Mouse (Mus musculus) kidney, adult 2 months (tissue): Measurements from ENCODE around the gene Uvrag. TPM values are rescaled to one million over a fixed set of nuclear protein-coding genes. Genes with fewer than 3 reads are reported as not detected.
A peak's percentile ranks its signal among the peaks of the same experiment; 100 is the strongest.

Experiments
- DNase-seq: peaks from one replicate; pipeline ENCODE4 v3.0.0; 2021
- H3K27ac ChIP-seq: fragments of 200-500 bp; 2 replicates; pipeline ENCODE4 v1.5.1; 2012; ENCODE audit warnings: low read depth, low read length, control low read depth, inconsistent platforms; ENCODE audit not compliant: insufficient read depth
- H3K27me3 ChIP-seq: fragments of 200-500 bp; replicated peaks from 2 replicates; pipeline ENCODE4 v1.6.1; 2012; ENCODE audit warnings: mild to moderate bottlenecking, moderate library complexity, low read length, inconsistent platforms; ENCODE audit not compliant: control insufficient read depth, insufficient read depth
- H3K36me3 ChIP-seq: fragments of 200-500 bp; 2 replicates; pipeline ENCODE4 v1.6.1; 2012; ENCODE audit warnings: mild to moderate bottlenecking, moderate library complexity, low read length, inconsistent platforms; ENCODE audit not compliant: control insufficient read depth, insufficient read depth
- H3K4me1 ChIP-seq: fragments of 200-500 bp; 2 replicates; pipeline ENCODE4 v1.6.1; 2011; ENCODE audit warnings: low read length; ENCODE audit not compliant: control insufficient read depth, insufficient read depth
- H3K4me3 ChIP-seq: fragments of 200-500 bp; 2 replicates; pipeline ENCODE4 v1.5.1; 2011; ENCODE audit warnings: mild to moderate bottlenecking, low read depth, low read length, control low read depth; ENCODE audit not compliant: insufficient read depth
- CTCF ChIP-seq: fragments of 200-500 bp; conservative IDR thresholded peaks from 2 replicates; pipeline ENCODE4 v1.5.1; 2011; ENCODE audit warnings: low read depth, mild to moderate bottlenecking, control low read depth, low read length, moderate library complexity, mixed read lengths; ENCODE audit not compliant: insufficient read depth, insufficient read length
- POLR2A ChIP-seq: fragments of 200-500 bp; IDR thresholded peaks from one replicate; pipeline ENCODE4 v1.6.1; 2011; ENCODE audit warnings: low read depth, low read length, control low read depth
- WGBS: fragments of 180-500 bp; shearing (Covaris S2); methylation state at CpG from one replicate; pipeline ENCODE4 v1.1.7; 2018; 5-methylcytosine and 5-hydroxymethylcytosine counted together
- polyA plus RNA-seq: library from polyadenylated mRNA; depleted of rRNA; stranded (reverse); fragments of >200 nt; gene quantifications from 2 replicates; pipeline ENCODE4 v1.2.3, GENCODE M21; 2012

Uvrag gene
- polyA plus RNA-seq, 1 experiment, result 8.0 TPM

- WGBS, result 57% methylated on average over 7 of the region's 7 CpGs
- no peaks in the 10 kb centered on the region; the same call in 1 of the 2 replicates for H3K36me3 ChIP-seq
- no peak for DNase-seq
- H3K27me3 ChIP-seq, result no peaks in the 10 kb centered on the region
- TF ChIP-seq POLR2A (no peak), CTCF (no peak)
- H3K27ac ChIP-seq, result no peak overlapping the region
- H3K4me3 ChIP-seq, result no peak overlapping the region
- peaks cover 56% of the 10 kb centered on the region for H3K4me1 ChIP-seq
These were observed 24.0 kb upstream of the Uvrag start for GRCm38 (mm10) chr7:99164873-99165410.

- Histone ChIP-seq H3K36me3 (no peaks in the 10 kb centered on the region; the same call in 1 of the 2 replicates), H3K4me3 (no peak overlapping the region), H3K27ac (no peak overlapping the region), H3K27me3 (no peaks in the 10 kb centered on the region), H3K4me1 (peaks cover 52% of the 10 kb centered on the region)
- 85% methylated on average over 7 of the region's 7 CpGs for WGBS
- DNase-seq, result no peak
- no peak for TF ChIP-seq CTCF
- TF ChIP-seq POLR2A, result no peak
These were observed 21.5 kb upstream of the Uvrag start for GRCm38 (mm10) chr7:99162462-99162861.

GRCm38 (mm10) chr7:99161961-99162360 is 21.0 kb upstream of the Uvrag start:
- H3K27ac ChIP-seq, result peak overlapping the region; percentile 75
- peaks cover 51% of the 10 kb centered on the region for H3K4me1 ChIP-seq
- no peak for DNase-seq
- 63% methylated on average over 11 of the region's 11 CpGs for WGBS
- H3K36me3 ChIP-seq, result no peaks in the 10 kb centered on the region; the same call in 1 of the 2 replicates
- H3K4me3 ChIP-seq, result no peak overlapping the region
- H3K27me3 ChIP-seq, result no peaks in the 10 kb centered on the region
- no peak for TF ChIP-seq POLR2A
- TF ChIP-seq CTCF, result no peak

- Histone ChIP-seq H3K4me3 (no peak overlapping the region), H3K4me1 (peaks cover 52% of the 10 kb centered on the region), H3K27me3 (no peaks in the 10 kb centered on the region), H3K27ac (peak overlapping the region; percentile 75), H3K36me3 (no peaks in the 10 kb centered on the region; the same call in 1 of the 2 replicates)
- TF ChIP-seq POLR2A (no peak), CTCF (no peak)
- 40% methylated on average over 4 of the region's 4 CpGs for WGBS
- peak; percentile 97 for DNase-seq
These were observed 20.6 kb upstream of the Uvrag start for GRCm38 (mm10) chr7:99161529-99161928.

GRCm38 (mm10) chr7:99160995-99161394 is 20.1 kb upstream of the Uvrag start:
- Histone ChIP-seq H3K4me1 (peaks cover 56% of the 10 kb centered on the region), H3K4me3 (no peak overlapping the region), H3K27ac (peak overlapping the region; percentile 63), H3K36me3 (no peaks in the 10 kb centered on the region; the same call in 1 of the 2 replicates), H3K27me3 (no peaks in the 10 kb centered on the region)
- no peak for DNase-seq
- no peak for TF ChIP-seq POLR2A
- TF ChIP-seq CTCF, result no peak
- WGBS, result 57% methylated on average over 7 of the region's 7 CpGs

GRCm38 (mm10) chr7:99159446-99159845 is 18.5 kb upstream of the Uvrag start:
- Histone ChIP-seq H3K4me3 (no peak overlapping the region), H3K4me1 (peaks cover 59% of the 10 kb centered on the region), H3K36me3 (no peaks in the 10 kb centered on the region; the same call in 1 of the 2 replicates), H3K27me3 (no peaks in the 10 kb centered on the region), H3K27ac (no peak overlapping the region)
- TF ChIP-seq CTCF (no peak), POLR2A (no peak)
- WGBS, result 85% methylated on average over 2 of the region's 2 CpGs
- no peak for DNase-seq

GRCm38 (mm10) chr7:99158904-99159303 is 18.0 kb upstream of the Uvrag start:
- DNase-seq, result no peak
- TF ChIP-seq CTCF (no peak), POLR2A (no peak)

GRCm38 (mm10) chr7:99158011-99158410 is 17.1 kb upstream of the Uvrag start:
- Histone ChIP-seq H3K27me3 (no peaks in the 10 kb centered on the region), H3K4me1 (peaks cover 52% of the 10 kb centered on the region), H3K4me3 (no peak overlapping the region), H3K27ac (no peak overlapping the region), H3K36me3 (no peaks in the 10 kb centered on the region; the same call in 1 of the 2 replicates)
- WGBS, result 64% methylated on average over 8 of the region's 8 CpGs
- no peak for TF ChIP-seq POLR2A
- TF ChIP-seq CTCF, result no peak
- DNase-seq, result no peak

More at GRCm38 (mm10) chr7:99158904-99159303, 18.0 kb upstream of the Uvrag start:
- Histone ChIP-seq H3K4me3 (no peak overlapping the region), H3K27me3 (no peaks in the 10 kb centered on the region), H3K4me1 (peaks cover 57% of the 10 kb centered on the region), H3K36me3 (no peaks in the 10 kb centered on the region; the same call in 1 of the 2 replicates), H3K27ac (no peak overlapping the region)
- 75% methylated on average over 5 of the region's 5 CpGs for WGBS
